Mouse (Mus musculus): Measurements from ENCODE around the gene Ppp1r14a.

Gene Ppp1r14a

GRCm38 (mm10) chr7:29335841-29336671 lies 46.9 kb downstream of the Ppp1r14a start:
- no peak for DNase-seq

DNA sequence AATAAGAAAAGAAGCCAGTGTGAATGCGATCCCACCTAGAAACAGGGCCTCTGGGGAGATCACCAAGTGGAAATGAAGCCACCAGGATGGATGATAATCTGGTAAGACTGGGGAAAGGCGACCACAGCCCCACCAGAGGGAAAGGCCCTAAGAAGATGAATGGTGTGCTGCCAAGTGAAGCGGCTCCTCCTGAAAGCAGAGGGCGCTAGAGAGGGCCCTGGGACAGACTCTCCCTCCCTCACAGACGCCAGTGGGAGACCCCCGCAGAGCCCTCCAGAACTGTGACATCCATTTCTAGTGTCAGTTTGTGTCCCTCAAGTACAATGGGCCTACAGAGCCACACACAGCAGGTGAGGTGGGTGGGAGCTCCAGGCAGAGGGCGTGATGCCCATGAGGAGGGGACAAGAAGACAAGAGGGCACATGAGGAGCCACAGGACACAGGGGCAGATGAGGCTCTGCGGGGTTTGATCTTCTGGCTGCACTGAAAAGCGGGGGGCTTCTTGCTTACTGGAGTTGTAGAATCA lies 47.7 kb downstream of the Ppp1r14a start:
- no peak for DNase-seq

DNA sequence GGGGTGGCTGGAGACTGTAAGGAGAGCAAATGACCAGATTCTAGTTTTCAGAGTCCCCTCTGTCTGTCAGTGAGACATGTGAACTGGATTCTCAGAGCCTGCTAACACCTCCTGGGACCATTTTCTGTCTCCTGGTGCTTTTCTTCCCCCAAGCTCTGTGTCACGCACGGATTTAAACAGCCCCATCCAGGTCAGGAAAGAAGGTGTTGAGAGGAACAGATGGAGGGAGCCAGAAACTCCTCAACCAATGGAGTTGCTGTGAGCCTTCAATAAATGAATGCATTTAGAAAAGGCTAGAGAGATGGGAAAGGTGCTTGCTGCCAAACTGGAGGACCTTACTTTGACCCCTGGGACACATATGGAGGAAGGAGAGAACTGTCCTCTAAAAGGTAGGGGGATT lies 48.7 kb downstream of the Ppp1r14a start:
- DNase-seq: no peak

DNA sequence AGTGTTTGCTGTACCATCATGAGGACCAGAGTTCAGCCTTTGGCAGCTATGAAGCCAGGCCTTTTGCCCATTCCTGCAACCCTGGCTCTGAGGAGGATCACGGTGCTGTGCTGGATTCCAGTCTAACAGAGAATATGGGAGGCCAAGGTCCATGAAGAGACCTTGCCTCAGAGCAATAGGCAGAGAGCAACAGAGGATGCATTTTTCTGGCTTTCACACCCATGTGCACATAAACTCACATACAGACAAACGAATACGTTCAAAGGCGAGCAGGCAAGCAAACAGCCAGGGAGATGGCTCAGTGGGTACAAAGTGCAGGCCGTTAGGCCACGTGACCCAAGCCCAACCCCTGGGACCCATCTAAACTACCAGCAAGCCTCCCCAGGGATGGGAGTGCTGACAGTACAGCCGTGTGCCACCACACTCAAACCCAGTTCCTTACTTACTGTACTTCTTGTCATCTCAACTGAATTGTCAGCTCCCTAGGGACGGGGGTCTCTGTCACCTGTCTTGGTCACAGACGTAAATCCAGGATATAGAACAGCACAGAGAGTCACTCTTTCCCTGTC lies 49.3 kb downstream of the Ppp1r14a start:
- peak; percentile 46 for DNase-seq

GRCm38 (mm10) chr7:29338984-29339679 lies 50.0 kb downstream of the Ppp1r14a start:
- DNase-seq: no peak

DNA sequence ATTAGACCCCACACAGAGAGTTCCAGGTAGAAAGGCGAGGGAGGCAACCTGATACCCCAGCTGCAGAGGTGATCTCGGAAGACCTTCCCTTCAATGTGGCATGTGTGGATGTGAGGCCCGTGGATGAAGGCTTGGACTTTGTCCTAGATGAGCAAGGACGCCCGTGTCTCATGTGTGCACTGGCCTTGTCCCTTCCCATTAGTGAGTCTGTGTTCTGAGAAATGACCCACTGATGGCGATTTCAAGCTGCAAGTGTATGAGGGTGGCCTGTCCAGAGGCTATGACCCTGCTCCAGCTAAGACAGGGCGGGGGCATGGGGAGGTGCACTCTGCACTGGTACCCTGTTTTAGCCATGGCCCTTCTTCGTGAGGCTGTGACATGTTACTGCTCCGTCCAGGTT lies 51.1 kb downstream of the Ppp1r14a start:
- DNase-seq: no peak

- DNase-seq: no peak
Observed at GRCm38 (mm10) chr7:29340838-29341237, 51.7 kb downstream of the Ppp1r14a start.

DNA sequence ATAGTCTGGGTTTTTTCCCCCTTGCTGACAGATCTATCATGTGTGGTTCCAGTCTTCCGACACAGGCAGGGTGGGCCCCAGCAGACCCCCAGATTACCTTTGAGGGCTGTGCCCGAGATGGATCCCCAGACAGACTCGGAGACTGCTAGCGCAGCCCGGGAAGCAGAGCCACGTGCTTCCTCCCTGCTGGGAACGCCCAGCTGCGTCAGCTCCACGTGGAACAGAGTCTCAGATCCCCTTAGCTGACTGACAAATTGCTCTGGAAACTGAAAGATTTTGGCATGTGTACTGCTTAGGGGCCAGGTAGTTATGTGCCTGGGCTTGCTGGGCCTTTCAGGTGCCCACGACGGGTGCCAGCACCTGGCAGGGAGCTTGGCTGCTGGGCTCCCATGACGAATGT lies 52.6 kb downstream of the Ppp1r14a start:
- no peak for DNase-seq

DNA sequence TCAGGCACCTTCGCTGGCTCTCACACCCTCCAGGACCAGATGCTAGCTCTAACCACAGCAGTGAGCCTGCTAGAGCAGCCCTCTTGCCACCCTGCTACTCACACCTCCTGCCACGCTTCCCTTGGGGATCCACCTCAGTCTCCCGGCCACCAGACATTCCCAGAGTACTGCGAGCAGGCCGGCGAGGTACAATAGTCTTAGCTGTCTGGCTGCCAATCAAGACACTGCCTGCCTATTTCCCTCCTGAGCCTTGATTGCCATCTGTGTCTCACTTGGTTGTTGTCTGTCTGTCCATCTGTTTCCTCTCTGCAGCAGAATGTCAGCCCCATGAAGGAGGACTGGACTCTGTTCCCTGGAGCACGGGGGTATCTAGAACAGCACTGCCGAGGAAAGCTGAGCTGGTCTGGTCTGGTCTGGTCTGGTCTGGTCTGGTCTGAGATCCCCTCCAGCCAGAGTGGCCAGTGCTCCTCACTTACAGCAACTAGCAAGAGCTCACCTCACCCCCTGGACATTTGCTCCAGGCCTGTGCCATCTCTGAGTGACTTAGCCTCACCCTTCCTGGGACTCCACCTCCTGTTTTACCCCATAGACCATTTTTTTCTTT lies 53.5 kb downstream of the Ppp1r14a start:
- DNase-seq: no peak

Measured in kidney, postnatal 10 days (tissue).